Mouse (Mus musculus): ENCODE data around the gene Ntng1.

The Ntng1 gene

DNA sequence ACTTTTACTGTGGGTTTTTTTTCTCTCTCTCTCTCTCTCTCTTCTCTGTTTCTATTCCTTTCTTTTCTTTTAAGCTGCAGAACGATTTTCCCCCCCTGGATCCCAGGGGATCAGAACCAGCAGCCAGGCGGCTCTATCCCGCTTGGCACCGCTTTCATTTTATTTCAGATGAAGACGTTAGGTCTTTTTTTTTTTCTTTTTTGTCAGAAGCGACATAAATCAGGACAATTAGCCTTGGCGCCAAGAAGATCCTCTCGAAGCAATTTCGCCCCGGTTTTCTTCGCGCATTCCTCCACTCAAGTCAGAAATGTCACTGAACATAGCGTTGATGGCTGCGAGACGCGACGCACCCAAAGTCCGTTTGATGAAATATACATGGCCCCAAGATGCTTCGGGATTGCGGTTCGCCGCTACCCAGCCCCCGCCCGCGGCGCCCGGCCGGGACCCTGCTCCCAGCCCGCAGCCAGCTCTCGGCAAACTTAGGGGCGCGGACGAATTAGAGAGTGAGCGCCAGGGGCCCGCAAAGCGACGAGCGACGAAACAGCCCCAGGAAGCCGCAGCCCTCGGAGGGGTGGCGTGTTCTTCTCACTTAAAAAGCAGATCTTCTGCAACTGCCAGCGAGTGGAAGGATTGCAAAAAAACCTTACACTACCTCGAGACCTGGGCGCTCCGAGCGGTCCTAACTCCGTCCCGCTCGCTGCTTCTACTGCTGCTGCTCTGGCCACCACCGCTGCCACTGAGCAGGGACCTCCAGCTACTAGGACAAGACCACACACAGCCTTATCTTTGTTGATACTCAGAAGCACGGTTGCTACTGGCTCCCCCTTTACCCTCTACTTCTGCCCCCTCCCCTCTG lies at the start of gene Ntng1:
Ntng1 (minus strand) TSS at position 806 of the 856 bp plus-strand sequence.
- no peak for DNase-seq

GRCm38 (mm10) chr3:110187401-110187948 lies 43.7 kb upstream of the Ntng1 start:
- no peak for DNase-seq

DNA sequence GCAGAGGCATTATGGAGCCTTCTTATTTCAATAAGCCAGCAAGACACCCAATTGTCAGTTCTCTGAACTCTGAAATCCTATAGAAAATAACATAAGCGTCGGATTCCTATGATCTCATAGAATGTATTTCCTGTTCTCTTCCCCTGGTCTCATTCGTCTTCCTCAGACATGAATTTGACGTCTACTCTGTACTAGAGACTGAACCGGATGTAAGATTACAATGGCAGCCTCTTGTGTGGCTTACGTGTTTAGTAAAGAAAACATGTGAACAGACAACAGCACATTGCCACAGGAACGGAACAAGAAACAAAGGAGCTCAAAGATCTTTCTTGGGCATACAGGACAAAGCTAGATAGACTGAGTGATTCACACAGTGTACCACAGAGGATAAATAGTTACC lies 5.3 kb upstream of the Ntng1 start:
- DNase-seq = no peak

- DNase-seq = no peak
Measured at GRCm38 (mm10) chr3:110144301-110145055, 667 bp upstream of the Ntng1 start.

- peak; percentile 4 for DNase-seq
Measured at GRCm38 (mm10) chr3:110142314-110143205, 1.3 kb downstream of the Ntng1 start.

- DNase-seq = peak; percentile 12
Measured at GRCm38 (mm10) chr3:110141351-110142302, 2.2 kb downstream of the Ntng1 start.

DNA sequence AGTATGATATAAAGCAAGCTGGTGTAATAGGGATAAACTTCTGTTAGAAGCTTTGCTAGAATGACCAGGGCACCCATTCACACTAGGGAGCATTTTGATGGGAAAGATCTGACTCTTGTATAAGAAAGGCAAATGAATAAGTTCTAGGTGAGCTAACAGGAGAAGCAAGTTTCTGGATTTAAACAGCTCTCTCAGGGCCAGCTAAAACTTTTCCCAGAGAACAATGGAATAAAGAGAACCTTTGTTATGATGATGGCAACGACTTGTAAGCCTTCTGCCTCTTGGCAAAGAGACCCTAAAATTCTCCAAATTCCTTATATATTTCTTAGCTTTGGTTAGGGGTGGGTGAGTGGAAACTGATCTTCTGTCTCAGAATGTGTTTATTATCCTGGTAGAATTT lies 7.7 kb downstream of the Ntng1 start:
- no peak for DNase-seq

DNA sequence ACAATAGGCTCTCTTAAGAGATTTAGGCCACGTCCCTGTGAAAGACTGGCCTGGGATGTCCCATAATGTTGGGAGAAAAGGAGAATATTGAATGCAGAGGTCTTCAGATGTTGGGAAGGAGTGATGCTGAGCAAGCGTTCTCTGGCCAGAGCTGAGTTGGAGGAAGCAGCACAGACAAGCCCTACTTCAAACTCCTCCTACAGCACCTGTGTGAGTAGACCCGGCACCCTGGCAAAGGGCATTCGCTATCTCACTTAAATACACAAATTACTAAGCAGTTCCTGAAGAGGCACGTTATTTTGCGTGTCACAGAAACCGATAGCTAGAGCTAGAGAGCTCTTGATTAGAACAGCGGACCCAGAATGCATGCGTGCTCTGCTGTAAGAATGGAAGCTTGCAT lies 10.7 kb downstream of the Ntng1 start:
- DNase-seq = no peak

DNA sequence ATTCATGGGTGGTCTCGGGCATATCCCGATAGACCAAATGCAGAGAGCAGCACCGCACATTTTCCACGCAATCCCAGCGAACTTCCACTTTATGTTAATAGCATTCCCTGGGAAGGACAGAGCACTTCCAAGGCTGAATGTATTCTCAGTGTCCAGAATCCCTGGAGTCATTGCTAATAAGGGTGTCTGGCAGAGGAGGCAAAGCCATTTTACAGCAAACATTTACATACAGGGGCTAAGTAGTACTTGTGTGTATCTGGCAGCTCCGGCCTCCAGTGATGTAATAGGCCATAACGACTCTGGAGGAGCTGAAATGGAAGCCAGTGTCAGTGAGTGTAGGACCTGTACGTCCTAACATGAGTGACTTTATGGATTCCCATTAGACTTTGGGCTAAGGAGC lies 11.5 kb downstream of the Ntng1 start:
- no peak for DNase-seq

GRCm38 (mm10) chr3:110131043-110131891 lies 12.5 kb downstream of the Ntng1 start:
- no peak for DNase-seq

GRCm38 (mm10) chr3:110129607-110130006 lies 14.2 kb downstream of the Ntng1 start:
- peak; percentile 7 for DNase-seq

DNA sequence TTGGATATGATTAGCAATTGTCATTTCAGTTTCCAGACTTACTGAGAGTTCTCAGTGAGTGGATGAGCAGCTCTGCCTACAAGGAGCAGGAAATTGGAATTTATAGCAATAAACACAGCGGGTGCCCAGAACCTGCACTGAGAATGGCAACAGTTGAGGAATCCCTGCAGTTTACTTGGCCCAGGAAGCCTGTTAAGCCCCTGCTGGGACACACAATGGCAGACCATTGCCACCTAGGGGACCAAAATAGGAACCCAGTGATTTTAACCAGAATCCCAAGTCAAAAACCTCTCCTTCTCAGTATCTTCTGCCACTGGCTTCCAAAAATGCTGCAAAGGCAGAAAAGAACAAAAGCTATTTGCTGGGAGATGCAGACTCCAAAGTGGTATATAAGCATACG lies 37.8 kb downstream of the Ntng1 start:
- DNase-seq = no peak

DNA sequence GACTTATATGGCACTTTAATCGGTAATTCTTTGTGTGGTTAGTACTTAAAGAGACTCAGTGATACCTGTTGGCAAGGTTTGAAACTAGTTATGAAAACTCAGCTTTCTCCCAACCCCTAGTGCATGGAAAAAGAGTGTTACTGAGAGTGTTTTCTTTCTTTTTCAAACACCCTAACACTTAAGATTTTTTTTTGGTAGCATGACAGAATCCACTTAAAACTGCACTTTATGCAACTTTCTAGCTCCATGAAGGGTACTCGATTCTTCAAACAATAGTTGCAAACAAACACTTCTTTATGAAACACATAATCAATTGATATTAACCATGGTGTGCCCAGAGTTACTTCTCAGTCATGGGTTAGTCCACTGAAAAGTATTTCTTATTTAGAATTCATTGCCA lies 49.4 kb downstream of the Ntng1 start:
- no peak for DNase-seq

DNA sequence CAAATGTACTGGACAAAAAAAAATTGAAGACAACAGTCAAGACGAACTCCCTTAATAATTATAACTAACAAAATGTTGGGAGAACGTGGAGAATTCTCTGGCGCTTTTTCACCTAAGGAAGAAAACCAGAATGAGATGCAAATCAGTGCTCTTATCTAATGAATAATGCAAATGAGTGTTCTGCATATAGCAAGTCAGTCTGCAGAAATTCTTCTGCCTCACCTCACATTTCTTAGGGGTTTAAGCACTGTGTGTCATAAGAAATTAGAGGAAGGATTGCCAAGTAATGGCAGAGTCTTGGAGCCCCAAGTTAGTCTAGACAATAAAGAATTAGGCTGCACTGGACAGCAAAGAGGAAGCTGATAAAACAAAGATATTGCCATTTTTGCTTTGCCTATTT lies 49.8 kb downstream of the Ntng1 start:
- DNase-seq = no peak

DNA sequence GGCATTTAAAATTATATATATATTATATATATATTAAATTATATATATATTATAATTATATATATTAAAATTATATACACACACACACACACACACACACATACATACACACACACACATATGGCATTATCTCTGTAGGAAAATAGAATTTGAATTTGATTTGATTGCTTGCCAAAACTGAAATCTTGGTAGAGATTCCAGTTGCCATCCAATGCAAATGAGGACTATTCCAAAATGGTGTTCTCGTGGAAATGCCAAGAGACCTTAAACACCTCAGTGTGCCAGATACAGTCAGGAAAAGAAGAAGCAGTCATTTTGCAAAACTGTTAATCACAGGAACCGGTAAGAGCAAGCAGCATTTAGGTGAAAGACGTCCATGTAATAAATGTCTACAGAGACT lies 51.3 kb downstream of the Ntng1 start:
- no peak for DNase-seq

GRCm38 (mm10) chr3:110087189-110087588 lies 56.6 kb downstream of the Ntng1 start:
- no peak for DNase-seq

- DNase-seq = no peak
Measured at GRCm38 (mm10) chr3:110085336-110085735, 58.5 kb downstream of the Ntng1 start.

DNA sequence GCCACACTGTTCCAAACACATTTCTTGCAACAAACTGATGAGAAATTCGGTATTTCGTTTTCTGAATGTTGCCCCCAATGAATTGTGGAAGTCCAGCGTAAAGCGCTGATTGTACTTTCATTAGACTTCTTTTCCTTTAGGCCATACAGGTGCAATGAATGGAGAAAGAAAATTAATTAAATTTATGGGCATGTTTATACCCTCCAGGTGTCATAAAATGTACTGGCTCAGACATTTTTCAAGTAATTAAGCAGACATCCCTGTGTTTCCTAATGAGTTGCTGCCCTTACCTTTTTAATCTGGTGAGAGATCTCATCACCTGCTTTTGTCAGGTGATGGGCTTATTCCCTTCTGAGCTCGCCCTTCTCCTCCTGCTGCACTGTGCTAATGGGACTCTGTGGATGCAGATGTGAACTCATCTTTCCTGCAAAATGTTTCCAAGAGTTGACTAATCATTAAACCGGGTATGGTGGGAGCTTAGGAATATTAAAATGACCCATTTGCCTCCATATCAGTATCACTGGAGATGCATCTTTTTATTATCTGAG lies 79.0 kb downstream of the Ntng1 start:
- no peak for DNase-seq

DNA sequence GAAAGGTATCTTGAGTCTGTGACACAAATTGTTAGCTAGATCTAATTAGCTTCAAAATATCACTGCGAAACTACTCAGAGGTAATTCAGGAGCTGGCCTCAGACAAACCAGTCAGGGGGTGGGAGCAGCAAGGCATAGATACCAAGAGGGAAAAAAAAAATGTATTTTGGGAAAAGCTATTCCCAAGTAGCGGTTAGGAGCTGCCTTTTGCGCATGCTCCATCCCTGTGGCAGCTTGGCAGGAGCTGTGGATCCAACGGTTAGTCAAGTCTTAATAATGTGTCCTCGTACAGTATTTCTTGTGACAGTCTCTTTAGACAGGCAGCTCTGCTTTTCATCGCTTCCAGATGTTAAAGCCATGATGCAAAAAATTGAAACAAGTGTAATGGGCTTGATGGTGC lies 87.9 kb downstream of the Ntng1 start:
- no peak for DNase-seq

GRCm38 (mm10) chr3:110055433-110055832 lies 88.4 kb downstream of the Ntng1 start:
- DNase-seq = no peak

Measured in thymus, postnatal 14 days (tissue).